Mouse (Mus musculus) spleen, adult 2 months (tissue): ENCODE measurements at regions not wholly inside any gene's neighbourhood (a gene's known extent, or its start where the extent isn't known, plus 50 kb on each side); places are given as distances from the start of the nearest gene placed in this dataset.

Source experiments
- CTCF ChIP-seq: fragments of 200-500 bp; IDR thresholded peaks from 2 replicates; pipeline ENCODE4 v1.5.1; 2011; ENCODE audit warnings: mild to moderate bottlenecking, inconsistent platforms; ENCODE audit not compliant: insufficient read depth, insufficient read length, insufficient replicate concordance; ENCODE audit errors: extremely low read depth
- POLR2A ChIP-seq: fragments of 200-500 bp; IDR thresholded peaks from 2 replicates; pipeline ENCODE4 v1.6.1; 2011; ENCODE audit warnings: low read depth, low read length, inconsistent platforms

DNA sequence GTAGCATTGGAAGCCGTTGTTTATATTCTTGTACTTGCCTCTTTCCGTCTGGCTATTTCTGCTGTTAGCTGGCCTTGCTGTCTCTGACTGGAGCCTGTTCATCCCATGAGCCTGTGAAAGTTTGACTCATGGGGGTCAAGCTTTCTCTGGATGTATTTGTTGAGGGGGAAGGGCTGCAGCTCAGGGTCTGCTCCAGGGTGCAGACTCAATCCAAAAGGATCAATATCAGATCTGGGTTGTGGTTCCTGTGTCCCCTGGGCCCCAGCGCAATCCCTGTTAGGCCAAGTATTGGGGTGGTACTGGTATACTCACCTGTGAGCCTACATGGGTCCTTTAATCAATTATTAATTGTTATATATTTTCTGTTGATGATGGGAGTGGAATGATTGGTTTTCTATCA lies 135.7 kb downstream of the Vapb start:
- no peak for TF ChIP-seq POLR2A
- no peak for TF ChIP-seq CTCF
